Mouse (Mus musculus) bone marrow macrophage, adult 2 months (primary cell): ENCODE data around the gene Gm884. TPM values are rescaled to one million over a fixed set of nuclear protein-coding genes. Genes with fewer than 3 reads are reported as not detected.

Source experiments
- H3K27ac ChIP-seq: 2 replicates; pipeline ENCODE4 v1.5.1; 2012; ENCODE audit warnings: low read depth, low read length; ENCODE audit not compliant: insufficient read depth
- H3K4me1 ChIP-seq: 2 replicates; pipeline ENCODE4 v1.6.1; 2012; ENCODE audit warnings: low read length; ENCODE audit not compliant: control insufficient read depth, insufficient read depth
- H3K4me3 ChIP-seq: 2 replicates; pipeline ENCODE4 v1.5.1; 2012; ENCODE audit warnings: mild to moderate bottlenecking, low read length, moderate library complexity; ENCODE audit not compliant: insufficient read depth
- CTCF ChIP-seq: IDR thresholded peaks from 2 replicates; pipeline ENCODE4 v1.5.1; 2012; ENCODE audit warnings: low read depth, mild to moderate bottlenecking, low read length, moderate library complexity
- POLR2A ChIP-seq: IDR thresholded peaks from 2 replicates; pipeline ENCODE4 v1.6.1; 2012; ENCODE audit warnings: mild to moderate bottlenecking, low read depth, low read length, borderline replicate concordance
- polyA plus RNA-seq: library from polyadenylated mRNA; stranded (reverse); fragments of >200 nt; gene quantifications from 2 replicates; pipeline ENCODE4 v1.2.4, GENCODE M21; 2012; ENCODE audit not compliant: missing spikeins, insufficient read depth, insufficient read length

Gm884 gene
- polyA plus RNA-seq: not detected in 2 replicates

GRCm38 (mm10) chr11:103621040-103621439 is at the start of gene Gm884:
TSS of gene Gm884 (minus strand) at chr11:103621140.
- H3K4me1 ChIP-seq: no peaks in the 10 kb centered on the region
- H3K4me3 ChIP-seq: no peak within 1 kb of the TSS
- TF ChIP-seq CTCF (no peak), POLR2A (no peak)
- H3K27ac ChIP-seq: no peak within 1 kb of the TSS

DNA sequence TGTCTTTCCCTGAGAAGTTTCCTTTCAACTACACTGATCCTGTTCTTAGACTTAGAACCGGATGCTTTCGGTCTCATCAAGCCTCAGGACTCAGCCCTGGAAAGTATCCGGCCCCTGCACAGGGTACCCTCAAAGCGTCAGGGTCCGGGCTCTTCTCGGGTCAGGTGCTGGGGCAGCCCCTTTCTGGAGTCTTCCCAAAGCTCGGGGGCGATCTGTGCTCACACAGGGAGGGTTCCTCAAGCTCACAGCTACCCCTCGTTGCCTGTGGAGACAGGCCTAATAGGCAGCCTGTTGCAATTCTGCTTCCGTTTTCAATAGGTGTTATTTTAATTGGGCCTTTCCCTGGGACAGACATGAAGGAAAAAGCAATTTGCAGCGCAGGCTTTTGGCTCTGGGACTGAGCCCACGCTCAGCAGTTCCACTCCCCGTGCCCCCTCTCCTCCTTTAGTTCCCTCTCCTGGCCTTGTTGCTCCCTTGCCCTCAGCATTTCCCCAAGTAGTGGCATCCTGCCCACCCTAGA is 46.0 kb upstream of the Gm884 start:
- no peak overlapping the region for H3K4me3 ChIP-seq
- TF ChIP-seq POLR2A: no peak
- TF ChIP-seq CTCF: no peak

GRCm38 (mm10) chr11:103666181-103666906 is 45.4 kb upstream of the Gm884 start:
- TF ChIP-seq CTCF (no peak), POLR2A (no peak)
- Histone ChIP-seq H3K4me1 (no peaks in the 10 kb centered on the region), H3K27ac (no peak overlapping the region), H3K4me3 (no peak overlapping the region)

More for the DNA sequence above, 46.0 kb upstream of the Gm884 start:
- no peaks in the 10 kb centered on the region for H3K4me1 ChIP-seq
- H3K27ac ChIP-seq: no peak overlapping the region

DNA sequence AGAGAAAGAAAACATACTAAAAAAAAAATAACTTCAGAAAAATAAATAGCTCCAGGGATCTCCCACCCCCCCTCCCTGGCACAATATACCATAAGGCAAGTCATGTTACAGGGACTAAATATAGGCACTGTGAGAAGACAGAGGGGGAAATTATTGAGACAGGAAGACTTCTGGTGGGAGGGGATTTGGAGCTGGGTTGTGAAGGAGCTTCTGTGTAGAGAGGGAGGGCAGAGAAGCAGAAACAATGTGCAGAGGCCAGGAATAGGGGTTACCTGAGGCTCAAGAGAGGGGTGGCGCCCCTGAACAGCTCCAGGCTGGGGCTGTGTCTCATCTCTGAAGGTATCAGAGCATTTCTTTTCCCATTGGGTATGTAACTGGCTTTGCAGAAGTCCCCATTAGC is 44.8 kb upstream of the Gm884 start:
- Histone ChIP-seq H3K27ac (no peak overlapping the region), H3K4me1 (no peaks in the 10 kb centered on the region), H3K4me3 (no peak overlapping the region)
- no peak for TF ChIP-seq POLR2A
- TF ChIP-seq CTCF: no peak

DNA sequence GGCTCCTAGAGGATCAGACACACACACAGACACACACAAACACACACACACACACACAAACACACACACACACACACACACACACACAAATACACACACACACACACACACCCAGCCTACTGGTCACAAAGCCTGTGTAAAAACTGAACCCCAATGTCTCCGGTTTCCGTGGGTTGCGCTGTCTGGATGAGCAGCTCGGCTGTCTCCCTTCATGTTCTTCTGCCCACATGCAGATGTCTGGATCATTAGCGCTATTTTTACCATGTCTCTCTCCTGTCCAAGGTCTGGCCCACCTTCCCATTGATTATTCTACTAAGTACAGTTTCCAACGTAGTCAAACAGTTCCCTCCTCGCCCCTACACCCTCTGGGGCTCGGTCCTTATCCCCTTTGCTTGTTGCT is 42.2 kb upstream of the Gm884 start:
- no peaks in the 10 kb centered on the region for H3K4me1 ChIP-seq
- no peak overlapping the region for H3K27ac ChIP-seq
- no peak overlapping the region for H3K4me3 ChIP-seq
- no peak for TF ChIP-seq POLR2A
- TF ChIP-seq CTCF: no peak

- Histone ChIP-seq H3K4me3 (no peak overlapping the region), H3K4me1 (no peaks in the 10 kb centered on the region), H3K27ac (no peak overlapping the region)
- TF ChIP-seq CTCF (no peak), POLR2A (no peak)
These were observed 41.6 kb upstream of the Gm884 start for GRCm38 (mm10) chr11:103662546-103662945.

DNA sequence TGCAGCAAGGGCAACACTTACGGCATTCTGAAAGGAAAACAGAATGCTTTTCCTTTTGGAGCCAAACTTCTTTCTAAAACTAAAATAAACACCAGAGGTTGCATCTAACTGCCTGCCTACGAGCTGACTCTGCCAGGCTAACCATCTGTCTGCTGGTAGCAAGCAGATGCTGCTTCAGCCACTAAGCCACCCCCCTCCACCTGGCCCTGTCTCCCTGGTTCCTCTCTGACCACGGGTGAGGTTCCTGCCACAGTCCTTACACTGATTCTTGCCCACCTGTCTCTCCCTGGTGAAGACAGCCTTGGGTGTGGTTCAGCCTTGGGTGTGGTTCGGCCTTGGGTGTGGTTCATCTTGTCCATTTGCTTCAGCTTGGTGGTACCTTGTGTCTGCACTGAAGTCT is 40.9 kb upstream of the Gm884 start:
- TF ChIP-seq POLR2A: no peak
- no peak for TF ChIP-seq CTCF

GRCm38 (mm10) chr11:103658189-103658588 is 37.2 kb upstream of the Gm884 start:
- TF ChIP-seq CTCF (no peak), POLR2A (no peak)
- no peak overlapping the region for H3K4me3 ChIP-seq
- no peaks in the 10 kb centered on the region for H3K4me1 ChIP-seq
- no peak overlapping the region for H3K27ac ChIP-seq

More for the DNA sequence above, 40.9 kb upstream of the Gm884 start:
- H3K4me3 ChIP-seq: no peak overlapping the region
- no peaks in the 10 kb centered on the region for H3K4me1 ChIP-seq
- H3K27ac ChIP-seq: no peak overlapping the region

GRCm38 (mm10) chr11:103656520-103656919 is 35.6 kb upstream of the Gm884 start:
- TF ChIP-seq POLR2A (no peak), CTCF (no peak)
- Histone ChIP-seq H3K4me1 (no peaks in the 10 kb centered on the region), H3K27ac (no peak overlapping the region)

DNA sequence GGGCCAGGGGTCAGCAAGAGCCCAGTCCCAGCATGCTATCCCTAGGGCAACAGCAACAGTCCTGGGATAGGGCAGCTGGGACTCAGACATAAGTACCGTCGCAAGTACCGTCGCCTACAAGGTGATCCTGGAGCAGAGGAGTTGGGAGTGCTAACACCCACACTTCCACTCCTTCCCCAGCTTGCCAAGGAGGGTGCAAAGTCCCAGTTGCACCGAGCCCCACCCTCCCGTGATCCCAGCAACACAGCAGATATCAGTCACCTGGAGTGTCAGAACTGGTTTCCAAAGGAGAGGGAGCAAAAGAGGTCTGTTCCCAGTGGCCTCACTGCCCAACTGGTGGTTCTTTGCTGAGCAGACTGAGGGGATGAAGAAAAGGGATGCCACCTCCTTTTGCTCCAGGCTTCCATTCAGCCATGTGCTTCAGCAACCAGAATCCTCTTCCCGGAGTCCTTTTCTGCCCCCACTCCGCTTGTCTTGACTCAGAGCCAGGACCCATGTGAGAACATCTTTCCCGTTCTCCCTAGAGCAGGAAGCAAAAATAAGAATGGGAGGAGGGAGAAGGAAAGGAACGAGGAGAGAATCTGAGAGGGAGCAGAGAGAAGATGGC is 32.5 kb upstream of the Gm884 start:
- Histone ChIP-seq H3K27ac (no peak overlapping the region), H3K4me1 (no peaks in the 10 kb centered on the region), H3K4me3 (no peak overlapping the region)
- TF ChIP-seq POLR2A (no peak), CTCF (no peak)

More at GRCm38 (mm10) chr11:103656520-103656919, 35.6 kb upstream of the Gm884 start:
- H3K4me3 ChIP-seq: no peak overlapping the region
